Mouse (Mus musculus): ENCODE results near the gene Igsf3. TPM values are rescaled to one million over a fixed set of nuclear protein-coding genes. Genes with fewer than 3 reads are reported as not detected.

Igsf3 gene
- polyA plus RNA-seq, 1 experiment from 2014 or later, result 37.0 TPM

DNA sequence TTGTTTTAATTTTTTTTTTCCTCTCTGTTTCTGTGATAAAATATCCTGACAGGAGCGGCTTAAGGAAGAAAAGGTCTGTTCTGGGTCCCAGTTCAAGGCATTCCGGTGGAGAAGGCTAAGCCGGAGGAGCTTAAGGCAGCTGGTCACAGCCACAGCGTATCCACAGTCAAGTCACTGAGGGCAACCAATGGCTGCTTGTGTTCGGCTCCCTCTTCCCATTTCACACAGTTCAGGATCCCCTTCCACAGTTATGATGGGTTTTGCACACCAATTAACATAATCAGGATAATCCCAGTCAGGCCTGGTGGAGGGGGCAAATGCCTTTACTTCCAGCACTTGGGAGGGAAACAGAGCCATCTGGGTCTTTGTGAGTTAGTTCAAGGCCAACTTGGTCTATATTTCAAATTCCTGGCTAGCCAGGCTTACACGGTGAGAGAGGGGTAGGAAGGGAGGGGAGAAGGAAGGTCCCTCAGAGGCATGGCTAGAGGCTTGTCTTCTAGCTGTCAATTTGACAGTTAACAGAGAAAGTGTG is 11.7 kb upstream of the Igsf3 start:
- WGBS, result 30% methylated on average over 6 of the region's 6 CpGs
- Histone ChIP-seq H3K4me3 (ENCODE audit: low read depth, low read length) (no peak overlapping the region), H3K27ac (replicated peaks; ENCODE audit: low read depth, low read length) (no peak overlapping the region), H3K36me3 (ENCODE audit: control insufficient read depth, insufficient read depth, low read length) (no peaks in the 10 kb centered on the region), H3K27me3 (replicated peaks; ENCODE audit: control insufficient read depth, insufficient read depth, low read length) (no peaks in the 10 kb centered on the region), H3K4me1 (ENCODE audit: control insufficient read depth, insufficient read depth, low read length) (peaks cover 44% of the 10 kb centered on the region), H3K9ac (ENCODE audit: low read depth, low read length) (no peak overlapping the region), H3K9me3 (ENCODE audit: control insufficient read depth, low read length) (no peaks in the 10 kb centered on the region), H3K4me2 (ENCODE audit: low read depth, low read length) (no peak overlapping the region)
- DNase-seq (ENCODE audit: low spot score) (peak; percentile 64), ATAC-seq (ENCODE audit: low read depth) (peak; percentile 67)

- H3K4me1 ChIP-seq (ENCODE audit: control insufficient read depth, insufficient read depth, low read length), result peaks cover 44% of the 10 kb centered on the region
- 51% methylated on average over 9 of the region's 9 CpGs for WGBS
- ATAC-seq (ENCODE audit: low read depth) (no peak), DNase-seq (ENCODE audit: low spot score) (no peak)
- H3K27ac ChIP-seq (replicated peaks; ENCODE audit: low read depth, low read length), result no peak overlapping the region; the same call in 1 of the 2 replicates
- H3K27me3 ChIP-seq (replicated peaks; ENCODE audit: control insufficient read depth, insufficient read depth, low read length), result no peaks in the 10 kb centered on the region
- H3K9me3 ChIP-seq (ENCODE audit: control insufficient read depth, low read length), result no peaks in the 10 kb centered on the region
- H3K4me2 ChIP-seq (ENCODE audit: low read depth, low read length), result no peak overlapping the region
- no peak overlapping the region for H3K4me3 ChIP-seq (ENCODE audit: low read depth, low read length)
- no peak overlapping the region for H3K9ac ChIP-seq (ENCODE audit: low read depth, low read length)
- no peaks in the 10 kb centered on the region for H3K36me3 ChIP-seq (ENCODE audit: control insufficient read depth, insufficient read depth, low read length)
Measured at GRCm38 (mm10) chr3:101365911-101366310, 11.0 kb upstream of the Igsf3 start.

- no peak overlapping the region for H3K9ac ChIP-seq (ENCODE audit: low read depth, low read length)
- H3K36me3 ChIP-seq (ENCODE audit: control insufficient read depth, insufficient read depth, low read length), result no peaks in the 10 kb centered on the region
- ATAC-seq (ENCODE audit: low read depth), result no peak
- 65% methylated on average over 11 of the region's 11 CpGs for WGBS
- no peak overlapping the region for H3K4me3 ChIP-seq (ENCODE audit: low read depth, low read length)
- DNase-seq (ENCODE audit: low spot score), result no peak
- H3K4me2 ChIP-seq (ENCODE audit: low read depth, low read length), result no peak overlapping the region
- H3K27me3 ChIP-seq (replicated peaks; ENCODE audit: control insufficient read depth, insufficient read depth, low read length), result no peaks in the 10 kb centered on the region
- peaks cover 44% of the 10 kb centered on the region for H3K4me1 ChIP-seq (ENCODE audit: control insufficient read depth, insufficient read depth, low read length)
- H3K9me3 ChIP-seq (ENCODE audit: control insufficient read depth, low read length), result no peaks in the 10 kb centered on the region
- no peak overlapping the region for H3K27ac ChIP-seq (replicated peaks; ENCODE audit: low read depth, low read length)
Measured at GRCm38 (mm10) chr3:101367372-101367771, 9.5 kb upstream of the Igsf3 start.

DNA sequence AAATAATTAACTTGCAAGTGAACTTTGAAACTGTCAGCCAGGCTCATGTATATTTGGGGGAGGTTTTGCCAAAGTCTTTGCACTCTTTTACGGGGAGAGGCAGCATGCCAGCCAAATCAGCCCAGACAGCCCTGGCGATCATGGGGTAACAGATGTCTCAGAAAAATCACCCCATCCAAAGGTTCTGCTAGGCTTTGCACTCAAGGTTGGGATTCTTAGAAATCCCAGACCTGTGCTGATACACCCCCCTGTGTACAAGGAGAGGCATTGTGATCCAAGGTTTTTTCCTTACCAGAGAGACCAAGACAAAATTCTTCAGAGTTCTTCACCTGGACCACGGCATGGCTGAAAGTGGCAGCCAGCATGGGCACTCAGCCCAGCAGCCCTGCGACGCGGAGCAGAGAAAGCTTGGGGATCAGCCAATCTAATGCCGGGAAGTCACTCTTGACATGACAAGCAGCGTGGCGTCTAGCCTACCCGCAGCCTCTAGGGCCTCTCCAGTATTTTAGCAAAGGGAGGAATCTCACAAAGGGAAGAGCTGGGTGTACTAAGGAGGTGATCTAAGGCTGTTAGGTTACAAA is 7.5 kb upstream of the Igsf3 start:
- H3K4me2 ChIP-seq (ENCODE audit: low read depth, low read length), result peak overlapping the region; percentile 30
- no peaks in the 10 kb centered on the region for H3K36me3 ChIP-seq (ENCODE audit: control insufficient read depth, insufficient read depth, low read length)
- H3K9ac ChIP-seq (ENCODE audit: low read depth, low read length), result peak overlapping the region; percentile 5; the same call in 1 of the 2 replicates
- peak; percentile 14 for ATAC-seq (ENCODE audit: low read depth)
- no peaks in the 10 kb centered on the region for H3K9me3 ChIP-seq (ENCODE audit: control insufficient read depth, low read length)
- H3K4me3 ChIP-seq (ENCODE audit: low read depth, low read length), result 0 out of 2 replicates have a peak overlapping the region, but pooled peaks have one; percentile 4
- 12% methylated on average over 10 of the region's 10 CpGs for WGBS
- no peaks in the 10 kb centered on the region for H3K27me3 ChIP-seq (replicated peaks; ENCODE audit: control insufficient read depth, insufficient read depth, low read length)
- H3K27ac ChIP-seq (replicated peaks; ENCODE audit: low read depth, low read length), result peak overlapping the region; percentile 44
- peak; percentile 87 for DNase-seq (ENCODE audit: low spot score)
- H3K4me1 ChIP-seq (ENCODE audit: control insufficient read depth, insufficient read depth, low read length), result peaks cover 38% of the 10 kb centered on the region

DNA sequence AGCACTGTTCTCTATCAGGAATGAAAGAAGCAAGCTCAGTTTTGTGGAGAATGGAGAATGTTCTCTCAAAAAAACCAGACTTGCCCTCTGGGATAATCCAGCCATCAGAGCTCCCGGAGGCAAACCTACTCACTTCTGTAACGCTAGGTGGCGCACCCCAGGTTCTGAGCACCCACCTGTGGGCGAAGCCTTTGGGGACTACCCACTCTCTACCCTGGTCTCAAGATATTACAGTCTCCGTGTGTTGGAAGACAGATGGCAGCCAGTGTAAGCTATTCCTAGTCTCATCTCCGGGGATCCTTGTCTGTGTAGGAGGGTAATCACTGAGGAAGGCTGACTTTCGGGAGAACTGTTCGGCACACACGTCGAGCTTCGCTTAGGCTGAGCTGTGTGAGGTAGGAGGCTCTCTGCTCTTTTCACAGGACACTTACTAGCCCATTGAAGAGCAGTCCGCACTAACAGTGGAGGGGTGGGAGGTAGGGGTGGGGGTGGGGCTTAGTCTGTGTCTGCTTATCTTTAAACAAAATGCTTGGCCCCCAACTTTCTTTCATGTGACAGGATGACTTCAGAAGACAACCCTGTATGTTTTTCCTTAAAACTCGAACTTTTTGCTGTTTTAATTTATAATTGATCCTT is 4.4 kb upstream of the Igsf3 start:
- WGBS, result 47% methylated on average over 13 of the region's 13 CpGs
- no peaks in the 10 kb centered on the region for H3K36me3 ChIP-seq (ENCODE audit: control insufficient read depth, insufficient read depth, low read length)
- no peak overlapping the region for H3K9ac ChIP-seq (ENCODE audit: low read depth, low read length)
- ATAC-seq (ENCODE audit: low read depth) (no peak), DNase-seq (ENCODE audit: low spot score) (peak; percentile 45)
- no peaks in the 10 kb centered on the region for H3K9me3 ChIP-seq (ENCODE audit: control insufficient read depth, low read length)
- no peak overlapping the region for H3K4me3 ChIP-seq (ENCODE audit: low read depth, low read length)
- no peaks in the 10 kb centered on the region for H3K27me3 ChIP-seq (replicated peaks; ENCODE audit: control insufficient read depth, insufficient read depth, low read length)
- H3K27ac ChIP-seq (replicated peaks; ENCODE audit: low read depth, low read length), result no peak overlapping the region
- no peak overlapping the region for H3K4me2 ChIP-seq (ENCODE audit: low read depth, low read length)
- peaks cover 17% of the 10 kb centered on the region for H3K4me1 ChIP-seq (ENCODE audit: control insufficient read depth, insufficient read depth, low read length)

DNA sequence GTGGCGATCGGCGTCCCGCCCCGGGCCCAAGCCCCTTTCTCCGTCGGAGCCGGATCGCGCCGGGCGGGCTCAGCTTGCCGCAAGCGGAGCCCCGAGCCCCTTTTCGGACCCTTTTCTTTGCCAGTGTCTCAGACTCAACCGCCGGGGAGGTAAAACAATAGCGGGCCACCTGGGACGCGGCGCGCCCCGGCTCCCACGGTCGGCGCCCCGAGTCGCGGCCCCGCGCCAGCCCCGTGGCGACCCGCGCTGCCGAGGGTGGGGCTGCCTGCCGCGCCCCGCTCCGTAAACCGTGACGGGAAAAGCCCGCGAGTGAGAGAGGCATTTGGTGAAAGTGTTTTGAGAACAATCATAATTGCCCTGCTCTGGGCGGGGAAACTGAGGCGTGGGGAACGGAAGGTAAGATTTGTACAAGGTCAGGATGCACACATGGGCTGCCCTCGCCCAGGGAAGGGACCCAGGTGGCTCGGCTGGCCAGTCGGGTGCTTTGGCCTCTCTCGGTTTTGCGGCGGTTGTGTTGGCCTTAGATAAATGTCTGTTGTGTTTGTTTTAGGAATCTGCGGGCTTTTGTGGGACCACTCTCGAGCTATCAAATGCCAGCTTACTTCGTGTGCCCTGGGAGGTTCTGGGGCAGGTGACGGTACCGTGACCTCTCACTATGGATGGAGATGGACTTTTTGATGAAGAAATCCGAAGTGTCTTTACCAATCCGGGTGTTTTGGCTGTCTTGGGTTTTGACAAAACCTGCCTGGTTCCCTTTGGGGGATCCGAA is 557 bp downstream of the Igsf3 start:
- Histone ChIP-seq H3K9ac (ENCODE audit: low read depth, low read length) (peak overlapping the region; percentile 87), H3K4me3 (ENCODE audit: low read depth, low read length) (peak overlapping the region; percentile 71), H3K27ac (replicated peaks; ENCODE audit: low read depth, low read length) (peak overlapping the region; percentile 69), H3K36me3 (ENCODE audit: control insufficient read depth, insufficient read depth, low read length) (no peaks in the 10 kb centered on the region), H3K4me2 (ENCODE audit: low read depth, low read length) (peak overlapping the region; percentile 88), H3K27me3 (replicated peaks; ENCODE audit: control insufficient read depth, insufficient read depth, low read length) (no peaks in the 10 kb centered on the region), H3K9me3 (ENCODE audit: control insufficient read depth, low read length) (no peaks in the 10 kb centered on the region), H3K4me1 (ENCODE audit: control insufficient read depth, insufficient read depth, low read length) (peaks cover 41% of the 10 kb centered on the region)
- DNase-seq (ENCODE audit: low spot score), result no peak
- peak; percentile 10 for ATAC-seq (ENCODE audit: low read depth)
- WGBS, result under 1% methylated on average over 40 of the region's 62 CpGs

GRCm38 (mm10) chr3:101378102-101378501 is 1.2 kb downstream of the Igsf3 start:
- Histone ChIP-seq H3K36me3 (ENCODE audit: control insufficient read depth, insufficient read depth, low read length) (no peaks in the 10 kb centered on the region), H3K27me3 (replicated peaks; ENCODE audit: control insufficient read depth, insufficient read depth, low read length) (no peaks in the 10 kb centered on the region), H3K4me1 (ENCODE audit: control insufficient read depth, insufficient read depth, low read length) (peaks cover 48% of the 10 kb centered on the region), H3K4me2 (ENCODE audit: low read depth, low read length) (peak overlapping the region; percentile 88), H3K9ac (ENCODE audit: low read depth, low read length) (peak overlapping the region; percentile 87), H3K27ac (replicated peaks; ENCODE audit: low read depth, low read length) (peak overlapping the region; percentile 69), H3K9me3 (ENCODE audit: control insufficient read depth, low read length) (no peaks in the 10 kb centered on the region), H3K4me3 (ENCODE audit: low read depth, low read length) (peak overlapping the region; percentile 71)
- DNase-seq (ENCODE audit: low spot score), result peak; percentile 80
- WGBS, result under 1% methylated on average over 12 of the region's 12 CpGs
- peak; percentile 35; the same call in 1 of the 2 replicates for ATAC-seq (ENCODE audit: low read depth)

DNA sequence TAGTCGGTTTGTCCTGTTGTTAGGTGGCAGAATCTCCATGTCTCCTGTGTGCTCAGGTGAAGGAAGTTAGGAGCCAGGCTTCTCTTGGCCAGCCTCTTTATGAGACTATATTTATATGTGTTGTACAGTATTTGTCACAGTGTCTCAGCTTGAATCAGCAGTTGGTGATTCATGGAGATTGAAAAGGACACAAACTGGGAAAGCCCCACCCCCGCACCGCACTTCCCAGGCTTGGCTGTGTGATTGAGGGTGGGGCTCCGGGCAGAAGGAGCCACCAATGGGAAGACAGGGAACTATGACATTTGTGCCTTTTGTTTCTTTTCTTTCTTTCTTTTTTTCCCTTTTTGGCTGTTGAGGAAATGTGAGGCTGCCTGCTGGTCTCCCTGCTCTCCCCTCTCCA is 2.9 kb downstream of the Igsf3 start:
- H3K4me2 ChIP-seq (ENCODE audit: low read depth, low read length), result peak overlapping the region; percentile 88
- H3K27ac ChIP-seq (replicated peaks; ENCODE audit: low read depth, low read length), result peak overlapping the region; percentile 25; the same call in 1 of the 2 replicates
- no peak for ATAC-seq (ENCODE audit: low read depth)
- H3K4me3 ChIP-seq (ENCODE audit: low read depth, low read length), result peak overlapping the region; percentile 71
- 8% methylated on average over 4 of the region's 4 CpGs for WGBS
- no peaks in the 10 kb centered on the region for H3K36me3 ChIP-seq (ENCODE audit: control insufficient read depth, insufficient read depth, low read length)
- peak; percentile 63 for DNase-seq (ENCODE audit: low spot score)
- H3K4me1 ChIP-seq (ENCODE audit: control insufficient read depth, insufficient read depth, low read length), result peaks cover 51% of the 10 kb centered on the region
- H3K9me3 ChIP-seq (ENCODE audit: control insufficient read depth, low read length), result no peaks in the 10 kb centered on the region
- peak overlapping the region; percentile 87 for H3K9ac ChIP-seq (ENCODE audit: low read depth, low read length)
- no peaks in the 10 kb centered on the region for H3K27me3 ChIP-seq (replicated peaks; ENCODE audit: control insufficient read depth, insufficient read depth, low read length)
